In the genomic region with DNA sequence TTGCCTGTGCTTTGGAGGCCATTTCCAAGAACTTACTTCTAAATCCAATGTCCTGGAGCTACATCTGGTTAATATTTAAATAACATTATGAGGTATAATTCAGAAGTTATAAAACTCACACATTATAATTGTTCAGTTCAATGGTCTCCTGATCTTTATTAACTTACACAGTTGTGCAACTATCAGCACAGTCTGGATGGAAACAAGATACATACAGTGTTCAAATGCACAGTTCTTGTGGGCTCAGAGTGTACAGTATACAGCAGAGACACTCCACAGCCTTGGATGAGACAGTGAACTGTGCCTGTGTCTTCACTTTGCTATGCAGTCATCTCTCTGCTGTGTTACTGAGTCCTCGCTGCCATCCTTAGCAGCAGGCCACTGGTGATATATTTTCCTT, we compare ENCODE assay signal across 25 mouse cellular contexts.
"Had no signal": no experiment of that assay in that cellular context is flagged by ENCODE, and none has a peak within 500 bp of the region (broad histone marks: within the 10 kb centered on the region; RNA-seq: fewer than 3 reads in every experiment).

No protein-coding gene starts in this region.

- H3K27me3 ChIP-seq: heart, embryonic 12.5 days; hindbrain, embryonic 12.5 days; kidney, embryonic 15.5 days; limb, embryonic 13.5 days; limb, embryonic 15.5 days; liver, embryonic 13.5 days; liver, embryonic 15.5 days had no signal

- H3K4me3 ChIP-seq: heart, adult 2 months; heart, embryonic 10.5 days; heart, embryonic 12.5 days; hindbrain, embryonic 10.5 days; hindbrain, embryonic 12.5 days; kidney, embryonic 15.5 days; limb, embryonic 13.5 days; limb, embryonic 15.5 days; liver, embryonic 13.5 days; liver, embryonic 15.5 days had no signal

- DNase-seq: gastrocnemius, postnatal 14 days; gastrocnemius, postnatal 36 days; heart, adult 11 months; heart, adult 2 months; heart, postnatal 10 days; heart, postnatal 4 days; kidney, adult 11 months; kidney, adult 2 months; kidney, adult 9 months; kidney, postnatal 14 days; kidney, postnatal 36 days; layer of hippocampus, adult 9-11 months; layer of hippocampus, postnatal 36 days; liver, embryonic 13.5 days had no signal

- H3K4me2 ChIP-seq: heart, embryonic 12.5 days; hindbrain, embryonic 12.5 days; hindbrain, embryonic 14.5 days; kidney, embryonic 15.5 days; limb, embryonic 13.5 days; limb, embryonic 15.5 days; liver, embryonic 13.5 days; liver, embryonic 15.5 days had no signal

- H3K9ac ChIP-seq: heart, embryonic 12.5 days; hindbrain, embryonic 12.5 days; hindbrain, embryonic 14.5 days; kidney, embryonic 15.5 days; limb, embryonic 13.5 days; limb, embryonic 15.5 days; liver, embryonic 13.5 days; liver, embryonic 15.5 days had no signal

- H3K4me1 ChIP-seq: heart, embryonic 10.5 days; limb, embryonic 13.5 days; limb, embryonic 15.5 days; liver, embryonic 13.5 days; liver, embryonic 15.5 days had no signal

- ATAC-seq: inflammation-experienced regulatory T-cells, adult 6 months had no signal

- H3K27ac ChIP-seq: heart, adult 2 months; heart, embryonic 10.5 days; hindbrain, embryonic 12.5 days; hindbrain, embryonic 14.5 days; kidney, embryonic 15.5 days; kidney, postnatal 0 days; limb, embryonic 13.5 days; limb, embryonic 15.5 days; liver, embryonic 13.5 days; liver, embryonic 15.5 days had no signal

- H3K9me3 ChIP-seq: heart, embryonic 10.5 days; heart, embryonic 12.5 days; hindbrain, embryonic 10.5 days; hindbrain, embryonic 12.5 days; kidney, embryonic 15.5 days; limb, embryonic 13.5 days; limb, embryonic 15.5 days; liver, embryonic 13.5 days; liver, embryonic 15.5 days had no signal

- H3K36me3 ChIP-seq: heart, embryonic 10.5 days; heart, embryonic 12.5 days; hindbrain, embryonic 10.5 days; hindbrain, embryonic 12.5 days; kidney, embryonic 15.5 days; limb, embryonic 13.5 days; limb, embryonic 15.5 days; liver, embryonic 13.5 days; liver, embryonic 15.5 days had no signal
